Comparison of ENCODE assay signal across 11 mouse cellular contexts in the genomic region with DNA sequence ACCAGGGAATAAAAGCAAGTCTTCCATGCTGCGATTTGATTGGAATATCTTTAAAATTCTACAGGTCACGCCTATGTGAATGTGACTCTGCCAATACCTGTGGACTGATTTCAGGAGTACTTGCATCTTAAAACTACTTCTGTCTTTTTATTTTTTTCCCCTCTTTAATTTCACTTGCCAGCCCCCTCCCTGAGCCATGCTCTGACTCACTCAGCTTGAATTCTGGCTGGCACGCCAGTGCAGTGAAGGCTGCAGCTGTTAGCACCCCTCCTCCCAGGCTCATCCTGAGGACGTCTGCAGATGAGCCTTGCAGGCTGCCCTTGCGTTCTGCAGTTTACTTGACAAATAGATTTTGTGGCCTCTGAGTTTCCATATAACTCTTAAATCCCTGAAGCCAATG. TPM values are rescaled to one million over a fixed set of nuclear protein-coding genes. Genes with fewer than 3 reads are reported as not detected.
DNase-seq lines count a peak whose midpoint lies in the region; ATAC-seq lines count a peak whose summit lies in the region.
"Had no signal": no experiment of that assay in that cellular context is flagged by ENCODE, and none has a peak within 500 bp of the region (broad histone marks: within the 10 kb centered on the region; RNA-seq: fewer than 3 reads in every experiment).

No protein-coding gene starts in this region.

- H3K9me3 ChIP-seq in hindbrain, embryonic 15.5 days = no peaks in the 10 kb centered on the region
- H3K9me3 ChIP-seq in hindbrain, embryonic 12.5 days (replicated peaks) = no peaks in the 10 kb centered on the region
- H3K9me3 ChIP-seq in liver, embryonic 11.5 days (ENCODE audit: control insufficient read depth, low read length) = no peaks in the 10 kb centered on the region

- peak; percentile 81; the same call in 1 of the 2 replicates for ATAC-seq in hindbrain, embryonic 15.5 days (ENCODE audit: low FRiP score, low read depth)
- ATAC-seq in hindbrain, embryonic 12.5 days (ENCODE audit: low FRiP score) = no peak
- no peak for ATAC-seq in granulocyte monocyte progenitor cell, adult 5-6 weeks (replicated peaks; ENCODE audit: poor library complexity, severe bottlenecking)
- ATAC-seq in liver, embryonic 11.5 days (replicated peaks; ENCODE audit: low FRiP score) = no peak

- intact Hi-C loops in left cerebral cortex, postnatal 14 days (cut with DNase I) = no loop called here

- peak; percentile 59 for DNase-seq in cerebellum, adult 11-12 months
- DNase-seq in heart, adult 9 months (ENCODE audit: low spot score in 2 of 2) = peak; percentile 40 to 41
- peak; percentile 72 to 80 for DNase-seq in left cerebral cortex, postnatal 14 days (ENCODE audit: low spot score in 2 of 2)
- no peak for DNase-seq in liver, embryonic 11.5 days (ENCODE audit: low spot score)
- no peak for DNase-seq in natural killer cell, adult 2 months (ENCODE audit: low spot score in 2 of 2)

- H3K36me3 ChIP-seq in hindbrain, embryonic 15.5 days = no peaks in the 10 kb centered on the region
- no peaks in the 10 kb centered on the region for H3K36me3 ChIP-seq in hindbrain, embryonic 12.5 days
- no peaks in the 10 kb centered on the region for H3K36me3 ChIP-seq in liver, embryonic 11.5 days (ENCODE audit: control insufficient read depth, insufficient read depth, low read length)

- peak overlapping the region; percentile 35 for H3K4me2 ChIP-seq in hindbrain, embryonic 15.5 days
- H3K4me2 ChIP-seq in hindbrain, embryonic 12.5 days (replicated peaks) = no peak overlapping the region
- no peak overlapping the region for H3K4me2 ChIP-seq in liver, embryonic 11.5 days

- H3K27me3 ChIP-seq in hindbrain, embryonic 15.5 days = no peaks in the 10 kb centered on the region
- no peaks in the 10 kb centered on the region for H3K27me3 ChIP-seq in hindbrain, embryonic 12.5 days
- no peaks in the 10 kb centered on the region for H3K27me3 ChIP-seq in liver, embryonic 11.5 days (replicated peaks; ENCODE audit: control insufficient read depth, insufficient read depth, low read length)

- H3K4me1 ChIP-seq in hindbrain, embryonic 15.5 days (replicated peaks) = peaks cover 17% of the 10 kb centered on the region
- H3K4me1 ChIP-seq in hindbrain, embryonic 12.5 days = 0 out of 2 replicates have a peak, but pooled peaks cover 7% of the 10 kb centered on the region
- no peaks in the 10 kb centered on the region for H3K4me1 ChIP-seq in liver, embryonic 11.5 days (replicated peaks; ENCODE audit: control insufficient read depth, insufficient read depth, low read length)

- WGBS in hindbrain, embryonic 15.5 days = 36% methylated on average over 5 of the region's 5 CpGs
- 32% methylated on average over 5 of the region's 5 CpGs for WGBS in hindbrain, embryonic 12.5 days
- WGBS in liver, embryonic 11.5 days = 41% methylated on average over 5 of the region's 5 CpGs

- H3K27ac ChIP-seq in hindbrain, embryonic 15.5 days (replicated peaks) = peak overlapping the region; percentile 22; the same call in 1 of the 2 replicates
- H3K27ac ChIP-seq in hindbrain, embryonic 12.5 days = no peak overlapping the region
- H3K27ac ChIP-seq in liver, embryonic 11.5 days (ENCODE audit: low read depth, low read length) = no peak overlapping the region
- H3K27ac ChIP-seq: liver, embryonic 14.5 days had no signal

- H3K4me3 ChIP-seq in hindbrain, embryonic 15.5 days = no peak overlapping the region
- no peak overlapping the region for H3K4me3 ChIP-seq in hindbrain, embryonic 12.5 days
- no peak overlapping the region for H3K4me3 ChIP-seq in liver, embryonic 11.5 days (ENCODE audit: low read depth, low read length)
- H3K4me3 ChIP-seq: erythroblast, embryonic 14.5 days had no signal

- H3K9ac ChIP-seq in hindbrain, embryonic 15.5 days = no peak overlapping the region
- H3K9ac ChIP-seq in hindbrain, embryonic 12.5 days = no peak overlapping the region
- H3K9ac ChIP-seq in liver, embryonic 11.5 days (ENCODE audit: low read depth, low read length) = no peak overlapping the region
- H3K9ac ChIP-seq: liver, embryonic 14.5 days had no signal

RNA-seq across cellular contexts. Expression of a gene that starts 14.1 kb away (rescaled TPM):
- 38.5 and 41.5 TPM in 2 replicates for polyA plus RNA-seq in hindbrain, embryonic 15.5 days (2015; fragmentation: Nextera tagmentation; extraction: Ambion mirVana)
- 11.6 and 12.6 TPM in 2 replicates for polyA plus RNA-seq in hindbrain, embryonic 12.5 days (2016; fragmentation: Nextera tagmentation; extraction: Ambion mirVana)
- 10 to 100 TPM; 73.2 to 76.7 TPM for total RNA-seq in left cerebral cortex, postnatal 14 days (2021)
- not detected in 2 replicates for total RNA-seq in granulocyte monocyte progenitor cell, adult 5-6 weeks (2014; fragmentation: Nextera tagmentation)
- not detected in 2 replicates for total RNA-seq in granulocyte monocyte progenitor cell, adult 5-6 weeks (2017)
- 0.43 and 0.52 TPM in 2 replicates for polyA plus RNA-seq in liver, embryonic 11.5 days (2014; fragmentation: Nextera tagmentation; extraction: Ambion mirVana)
- total RNA-seq: MEL had no signal
- polyA plus RNA-seq: erythroblast, embryonic 14.5 days had no signal

Comparison
In these comparisons a context has a peak if more than half of its experiments do, and no peak if none do; other contexts are left out.
1. DNase-seq: peak in cerebellum, adult 11-12 months (single experiment), heart, adult 9 months (2 of 2) and left cerebral cortex, postnatal 14 days (2 of 2); none in liver, embryonic 11.5 days (single experiment) and natural killer cell, adult 2 months (0 of 2).